Mouse (Mus musculus) lung, adult 18-20 months (tissue): ENCODE data around the gene Pold2.

Experiments used
- DNase-seq, 2 experiments: peaks; one replicate each; pipeline ENCODE4 v3.0.0; 2022; ENCODE audit warnings: mixed read lengths in 2 of 2

Pold2 gene

GRCm38 (mm10) chr11:5856479-5857130 lies 21.5 kb downstream of the Pold2 start:
- no peak for DNase-seq

GRCm38 (mm10) chr11:5855902-5856301 lies 22.2 kb downstream of the Pold2 start:
- DNase-seq = peak; percentile 38 to 47

GRCm38 (mm10) chr11:5855481-5855880 lies 22.6 kb downstream of the Pold2 start:
- no peak for DNase-seq

- DNase-seq = no peak
Observed at GRCm38 (mm10) chr11:5852314-5852713, 25.8 kb downstream of the Pold2 start.

- no peak for DNase-seq
Observed at GRCm38 (mm10) chr11:5851021-5851736, 26.9 kb downstream of the Pold2 start.

GRCm38 (mm10) chr11:5850452-5850851 lies 27.6 kb downstream of the Pold2 start:
- no peak for DNase-seq

GRCm38 (mm10) chr11:5849316-5849715 lies 28.8 kb downstream of the Pold2 start:
- DNase-seq = no peak

GRCm38 (mm10) chr11:5848741-5849140 lies 29.4 kb downstream of the Pold2 start:
- peak in 1 of 2 experiments; percentile 38 for DNase-seq

- peak; percentile 58 to 60 for DNase-seq
Observed at GRCm38 (mm10) chr11:5846639-5847345, 31.3 kb downstream of the Pold2 start.

GRCm38 (mm10) chr11:5843131-5843530 lies 35.0 kb downstream of the Pold2 start:
- no peak for DNase-seq

GRCm38 (mm10) chr11:5841751-5842150 lies 36.3 kb downstream of the Pold2 start:
- no peak for DNase-seq

GRCm38 (mm10) chr11:5840346-5840745 lies 37.7 kb downstream of the Pold2 start:
- DNase-seq = no peak

GRCm38 (mm10) chr11:5837251-5838246 lies 40.5 kb downstream of the Pold2 start, which contains the start of gene Polm:
Polm (minus strand) TSS chr11:5838016.
- DNase-seq = peak; percentile 94 to 96

- no peak for DNase-seq
Observed at GRCm38 (mm10) chr11:5836126-5836525, 42.0 kb downstream of the Pold2 start.

GRCm38 (mm10) chr11:5835057-5835456 lies 43.0 kb downstream of the Pold2 start:
- no peak for DNase-seq

GRCm38 (mm10) chr11:5834506-5834905 lies 43.6 kb downstream of the Pold2 start:
- DNase-seq = no peak

GRCm38 (mm10) chr11:5829327-5829726 lies 48.8 kb downstream of the Pold2 start:
- no peak for DNase-seq

GRCm38 (mm10) chr11:5828509-5829191 lies 49.4 kb downstream of the Pold2 start:
- no peak for DNase-seq

GRCm38 (mm10) chr11:5827931-5828330 lies 50.2 kb downstream of the Pold2 start:
- no peak for DNase-seq

GRCm38 (mm10) chr11:5825432-5825831 lies 52.7 kb downstream of the Pold2 start:
- DNase-seq = no peak
